Mouse (Mus musculus) kidney, adult 2 months (tissue): ENCODE results near the gene Gnl3l.

ENCODE experiments used
- CTCF ChIP-seq: fragments of 200-500 bp; conservative IDR thresholded peaks from 2 replicates; pipeline ENCODE4 v1.5.1; 2011; ENCODE audit warnings: low read depth, mild to moderate bottlenecking, control low read depth, low read length, moderate library complexity, mixed read lengths; ENCODE audit not compliant: insufficient read depth, insufficient read length
- POLR2A ChIP-seq: fragments of 200-500 bp; IDR thresholded peaks from one replicate; pipeline ENCODE4 v1.6.1; 2011; ENCODE audit warnings: low read depth, low read length, control low read depth

DNA sequence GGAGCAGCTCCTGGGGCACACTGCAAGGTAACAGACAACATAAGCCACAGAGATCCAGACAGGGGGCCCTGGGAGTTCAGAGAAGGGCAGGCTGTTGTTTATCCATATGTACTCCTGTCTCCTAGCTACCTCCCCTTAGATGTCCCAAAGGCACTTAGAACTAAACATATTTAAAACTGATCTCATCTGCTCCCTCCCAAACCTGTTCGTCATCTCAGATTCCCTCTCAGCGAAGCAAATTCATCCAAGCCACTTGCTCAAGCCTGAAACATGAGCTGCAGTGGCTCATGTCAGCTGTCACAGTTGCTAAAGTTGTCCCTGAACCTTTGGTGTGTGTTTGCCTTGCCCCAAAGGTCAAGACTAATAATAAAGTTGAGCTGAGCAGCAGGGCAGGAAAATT lies 61.7 kb downstream of the Gnl3l start:
- no peak for TF ChIP-seq CTCF
- TF ChIP-seq POLR2A, result no peak
